Mouse (Mus musculus): ENCODE measurements at regions not wholly inside any gene's neighbourhood (a gene's known extent, or its start where the extent isn't known, plus 50 kb on each side); places are given as distances from the start of the nearest gene placed in this dataset.

GRCm38 (mm10) chr9:41578221-41579106 is 417.0 kb upstream of the Ubash3b start:
- no peak for DNase-seq (ENCODE audit: low spot score in 2 of 2)

GRCm38 (mm10) chr9:41577760-41578159 is 416.3 kb upstream of the Ubash3b start:
- DNase-seq (ENCODE audit: low spot score in 2 of 2) = no peak

GRCm38 (mm10) chr9:41575826-41576225 is 414.3 kb upstream of the Ubash3b start:
- no peak for DNase-seq (ENCODE audit: low spot score in 2 of 2)

DNA sequence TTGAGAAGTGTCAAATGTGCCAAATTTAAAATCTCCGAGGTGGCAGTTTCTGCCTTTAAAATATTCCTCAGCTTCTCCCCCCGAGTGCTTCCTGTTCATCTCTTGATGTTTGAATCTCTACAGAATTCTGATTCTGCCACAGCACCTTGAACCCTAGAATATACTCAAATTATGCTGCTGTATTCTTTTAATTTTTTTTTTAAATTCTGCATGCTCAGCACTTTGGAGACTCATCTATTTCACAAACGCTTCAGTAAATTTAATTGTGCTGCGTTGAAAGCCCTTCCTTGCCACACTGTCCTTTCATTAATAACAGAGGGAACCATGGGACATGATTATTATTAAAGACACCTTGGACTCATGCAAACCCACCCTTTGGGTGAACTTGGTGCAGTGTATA is 408.8 kb upstream of the Ubash3b start:
- no peak for DNase-seq (ENCODE audit: low spot score in 2 of 2)

- no peak for DNase-seq (ENCODE audit: low spot score in 2 of 2)
These were observed 405.0 kb upstream of the Ubash3b start for GRCm38 (mm10) chr9:41566496-41566895.

DNA sequence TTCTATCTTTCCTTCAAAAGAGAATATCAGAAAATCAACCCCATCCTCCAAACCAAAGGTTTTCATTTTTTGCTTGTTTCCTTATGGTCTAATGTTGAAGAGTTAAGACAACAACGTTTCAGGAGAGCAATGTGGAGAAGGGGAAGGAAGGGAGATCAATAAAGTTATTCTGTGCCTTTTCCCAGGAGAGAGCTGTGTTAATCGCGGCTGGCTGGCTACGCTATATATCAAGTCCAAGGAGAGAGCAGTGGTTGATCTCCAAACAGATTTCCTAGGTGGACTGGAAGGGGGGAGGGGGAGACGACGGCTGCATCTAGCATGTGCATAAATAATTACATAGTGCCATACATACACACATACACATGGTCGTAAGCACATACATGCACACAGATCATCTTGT is 404.3 kb upstream of the Ubash3b start:
- no peak for DNase-seq (ENCODE audit: low spot score in 2 of 2)

- DNase-seq (ENCODE audit: low spot score in 2 of 2) = no peak
These were observed 401.9 kb upstream of the Ubash3b start for GRCm38 (mm10) chr9:41563376-41563775.

GRCm38 (mm10) chr9:41558456-41558855 is 397.0 kb upstream of the Ubash3b start:
- no peak for DNase-seq (ENCODE audit: low spot score in 2 of 2)

DNA sequence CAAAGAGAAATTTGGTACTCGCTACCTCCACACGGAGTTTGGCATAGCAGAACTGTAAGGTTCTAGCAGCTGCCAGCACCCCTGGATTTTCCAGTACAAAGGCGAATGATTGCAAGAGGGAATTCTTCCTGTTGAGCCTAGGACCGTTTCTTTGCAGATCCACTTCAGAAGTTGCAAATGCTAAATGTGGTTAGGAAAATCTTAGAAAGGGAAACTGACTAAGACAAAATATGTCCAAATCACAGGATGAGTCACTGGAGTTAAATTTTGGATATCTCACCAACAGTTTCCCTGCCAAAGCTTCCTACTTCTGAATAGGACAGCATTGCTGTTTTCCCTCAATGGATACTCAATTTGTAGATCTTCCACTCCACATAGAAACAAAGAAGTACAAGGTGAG is 395.4 kb upstream of the Ubash3b start:
- no peak for DNase-seq (ENCODE audit: low spot score in 2 of 2)

DNA sequence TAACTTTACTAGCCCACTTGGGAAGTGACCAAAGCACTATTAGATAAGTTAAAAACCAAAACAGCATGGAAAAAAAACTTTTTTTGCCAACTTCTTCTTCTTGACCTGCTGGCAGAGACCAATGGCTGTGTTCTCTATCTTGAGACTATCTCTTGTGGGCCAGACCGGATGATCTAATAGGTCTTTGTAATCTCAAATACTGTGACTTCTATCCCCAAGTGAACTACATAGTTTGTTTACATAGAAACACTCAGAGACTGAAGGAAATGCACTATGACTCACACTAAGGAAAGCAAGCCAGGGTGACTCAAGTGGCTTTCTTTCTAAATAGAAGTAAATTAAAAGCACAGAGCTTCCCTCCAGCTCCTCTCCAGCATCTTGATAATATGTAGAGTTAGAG is 384.3 kb upstream of the Ubash3b start:
- DNase-seq (ENCODE audit: low spot score in 2 of 2) = no peak

DNA sequence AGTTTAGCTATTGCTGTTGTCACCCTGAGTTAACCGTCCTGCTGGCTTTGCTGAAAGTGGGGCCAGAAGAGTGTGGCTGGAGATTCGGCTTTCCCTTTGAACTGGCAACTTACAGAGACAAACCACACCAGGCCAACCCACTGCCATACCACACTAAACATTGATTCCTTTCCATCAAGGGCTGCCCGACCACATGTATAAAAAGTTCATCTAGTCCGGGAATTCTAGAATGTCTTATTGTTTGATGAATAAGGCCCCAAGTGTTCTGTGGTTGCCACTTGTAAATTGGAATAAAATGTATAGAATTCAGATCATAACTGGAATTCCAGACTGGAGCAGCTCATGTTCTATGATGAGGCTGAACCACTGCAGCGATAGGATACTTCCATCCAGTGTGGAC is 381.0 kb upstream of the Ubash3b start:
- no peak for DNase-seq (ENCODE audit: low spot score in 2 of 2)

- DNase-seq (ENCODE audit: low spot score in 2 of 2) = no peak
These were observed 379.8 kb upstream of the Ubash3b start for GRCm38 (mm10) chr9:41541327-41541726.

DNA sequence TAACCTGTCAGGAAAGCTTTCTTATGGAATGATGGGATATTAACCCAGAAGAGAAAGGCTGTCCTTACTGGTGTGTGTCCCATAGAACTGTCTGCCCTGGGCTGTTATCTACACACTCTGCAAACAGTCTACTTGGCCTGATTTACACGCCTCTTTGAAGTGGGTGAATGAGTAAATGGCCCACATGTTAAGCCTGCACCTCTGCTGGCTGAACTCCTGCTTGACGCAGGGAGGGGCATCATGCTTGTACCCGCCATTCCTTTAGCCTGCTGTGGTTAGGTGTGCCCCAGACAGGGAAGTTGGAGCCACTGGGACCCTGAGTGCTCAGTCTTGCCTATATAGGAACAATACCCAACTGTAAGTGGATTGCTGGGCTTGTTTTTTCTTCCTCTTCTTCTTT is 371.3 kb upstream of the Ubash3b start:
- no peak for DNase-seq (ENCODE audit: low spot score in 2 of 2)

GRCm38 (mm10) chr9:41532290-41532689 is 370.8 kb upstream of the Ubash3b start:
- DNase-seq (ENCODE audit: low spot score in 2 of 2) = no peak

DNA sequence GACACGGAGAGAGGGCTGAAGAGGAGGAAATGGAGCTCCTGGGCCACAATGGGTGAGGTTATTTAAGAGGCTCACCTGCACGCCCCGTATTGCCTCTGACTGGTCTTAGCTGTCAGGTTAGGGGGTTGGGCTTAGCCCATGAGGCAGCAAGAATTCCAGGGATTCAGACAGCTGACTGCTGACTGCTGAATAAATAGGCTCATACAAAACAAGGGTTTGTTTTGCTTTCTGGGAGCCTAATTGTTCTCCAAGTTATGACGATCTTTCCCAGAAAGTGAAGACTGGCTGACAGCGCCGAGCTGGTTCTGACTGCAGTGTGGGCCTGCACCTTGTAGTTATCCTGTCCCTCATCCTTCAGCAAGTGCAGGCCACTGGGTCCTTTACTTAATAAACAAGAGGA is 370.1 kb upstream of the Ubash3b start:
- no peak for DNase-seq (ENCODE audit: low spot score in 2 of 2)

DNA sequence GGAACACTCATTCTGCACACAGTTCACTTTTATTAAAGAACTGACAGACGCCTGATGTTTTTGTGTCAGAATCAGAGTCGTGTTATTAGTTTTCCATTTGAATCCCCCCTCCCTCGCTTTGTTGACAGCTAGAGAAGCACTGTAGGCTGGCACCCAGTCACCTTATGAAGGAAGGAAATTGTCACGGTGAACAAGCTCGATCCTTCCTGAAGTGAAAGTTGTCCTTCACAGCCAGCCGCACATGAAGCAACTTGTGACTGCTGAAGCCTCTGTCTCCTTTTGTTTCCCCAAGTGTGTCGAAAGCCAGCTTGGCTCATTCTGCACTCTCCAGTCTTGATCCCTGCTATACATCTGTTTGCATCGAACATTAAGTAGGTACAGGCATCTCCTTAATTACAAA is 364.6 kb upstream of the Ubash3b start:
- DNase-seq (ENCODE audit: low spot score in 2 of 2) = no peak

- no peak for DNase-seq (ENCODE audit: low spot score in 2 of 2)
These were observed 364.0 kb upstream of the Ubash3b start for GRCm38 (mm10) chr9:41525534-41525933.

GRCm38 (mm10) chr9:41524591-41524990 is 363.1 kb upstream of the Ubash3b start:
- no peak for DNase-seq (ENCODE audit: low spot score in 2 of 2)

DNA sequence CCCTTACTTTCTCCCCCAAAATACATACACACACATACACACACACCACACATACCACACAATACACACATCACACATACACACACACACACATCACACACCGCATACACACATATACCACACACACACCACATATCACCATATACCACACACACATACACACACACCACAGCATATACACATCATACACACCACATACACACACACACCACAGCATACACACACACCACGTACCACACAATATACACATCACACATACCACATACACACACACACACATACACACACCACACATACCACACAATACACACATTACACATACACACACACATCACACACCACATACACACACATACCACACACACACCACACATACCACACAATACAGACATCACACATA is 362.5 kb upstream of the Ubash3b start:
- no peak for DNase-seq (ENCODE audit: low spot score in 2 of 2)

DNA sequence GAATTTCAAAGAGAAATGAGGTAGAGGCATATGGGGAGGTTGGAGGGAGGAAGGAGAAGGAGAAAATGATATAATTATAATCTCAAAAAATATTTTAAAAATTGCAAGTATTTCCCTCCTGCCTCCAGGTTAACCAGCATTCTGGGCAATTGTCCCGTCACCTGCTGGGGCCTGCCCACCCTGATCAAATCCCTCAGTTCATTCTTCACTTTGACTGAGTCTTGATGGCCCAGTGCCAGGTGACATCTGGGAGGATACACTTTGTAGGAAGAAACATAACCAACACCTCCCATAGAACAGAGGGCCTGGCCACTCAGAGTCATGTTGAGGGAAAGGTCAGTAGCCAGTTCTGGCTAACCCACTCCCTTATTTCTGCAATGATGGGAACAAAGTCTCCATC is 360.8 kb upstream of the Ubash3b start:
- DNase-seq (ENCODE audit: low spot score in 2 of 2) = no peak

- no peak for DNase-seq (ENCODE audit: low spot score in 2 of 2)
These were observed 356.3 kb upstream of the Ubash3b start for GRCm38 (mm10) chr9:41517787-41518186.

DNA sequence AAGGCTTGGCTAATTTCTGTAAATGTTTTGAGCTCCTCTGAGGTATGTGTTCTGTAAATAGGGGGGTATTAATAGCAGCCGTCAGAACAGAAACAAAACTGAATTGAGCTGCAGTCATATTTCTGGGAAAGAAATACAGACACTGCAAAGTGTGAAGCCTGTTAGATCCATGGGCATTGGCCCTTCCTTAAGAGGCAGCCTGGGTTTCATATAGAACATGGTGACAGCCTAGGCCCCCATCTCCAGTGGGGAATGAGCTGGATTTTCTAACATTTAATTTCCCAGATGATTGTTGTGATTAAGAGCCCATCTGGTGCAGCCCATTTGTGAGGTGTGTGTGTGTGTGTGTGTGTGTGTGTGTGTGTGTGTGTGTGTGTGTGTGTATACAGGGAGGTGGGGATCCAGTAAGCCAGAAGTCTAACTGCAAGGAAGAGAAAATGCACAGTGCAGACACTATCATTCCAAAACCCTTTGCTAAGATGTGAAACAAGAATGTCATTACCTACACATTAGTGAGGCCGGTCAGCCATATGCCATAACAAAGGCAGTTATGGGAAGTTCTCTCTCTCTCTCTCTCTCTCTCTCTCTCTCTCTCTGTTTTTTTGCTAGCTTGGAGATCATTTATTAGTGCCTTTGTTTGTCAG is 355.7 kb upstream of the Ubash3b start:
- no peak for DNase-seq (ENCODE audit: low spot score in 2 of 2)

DNA sequence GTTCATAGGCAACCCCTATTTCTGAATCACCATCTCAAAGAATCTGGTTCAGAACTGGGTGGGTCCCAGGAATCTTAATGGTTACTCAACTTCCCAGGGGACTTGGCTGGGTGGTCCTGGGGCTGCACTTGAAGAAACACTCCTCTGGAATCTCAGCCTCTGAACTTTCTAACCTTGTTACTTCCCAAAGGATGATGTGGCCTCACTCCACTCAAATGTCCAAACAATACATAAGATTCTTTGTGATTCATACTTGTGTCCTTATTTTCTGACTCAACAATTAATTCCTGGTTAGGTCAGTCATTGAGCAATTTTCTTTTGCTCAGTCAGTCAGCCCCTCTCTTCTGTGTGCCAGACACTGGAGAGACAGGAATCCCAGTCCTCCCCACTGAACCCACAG is 353.7 kb upstream of the Ubash3b start:
- DNase-seq (ENCODE audit: low spot score in 2 of 2) = no peak

All from layer of hippocampus, adult 18-20 months (tissue).